22 mouse cellular contexts compared by ENCODE assay signal in genomic region chr3:41031286-41032210, GRCm38 (mm10). TPM values are rescaled to one million over a fixed set of nuclear protein-coding genes. Genes with fewer than 3 reads are reported as not detected.
DNase-seq lines count a peak whose midpoint lies in the region; ATAC-seq and TF ChIP-seq lines count a peak whose summit lies in the region.
"Had no signal": no experiment of that assay in that cellular context is flagged by ENCODE, and none has a peak within 500 bp of the region (broad histone marks: within the 10 kb centered on the region; RNA-seq: fewer than 3 reads in every experiment).

No protein-coding gene starts in this region.

- peak overlapping the region; percentile 26; the same call in 1 of the 2 replicates for H3K27ac ChIP-seq in liver, adult 2 months (replicated peaks; ENCODE audit: insufficient read depth, low read depth, low read length)
- H3K27ac ChIP-seq in liver, embryonic 11.5 days (ENCODE audit: low read depth, low read length) = no peak overlapping the region
- H3K27ac ChIP-seq: embryonic facial prominence, embryonic 10.5 days; forebrain, embryonic 10.5 days; hindbrain, embryonic 15.5 days had no signal

- DNase-seq in liver, adult 2 months (ENCODE audit: extremely low read depth, low read depth, low spot score) = peak; percentile 86
- DNase-seq in liver, embryonic 11.5 days (ENCODE audit: low spot score) = no peak
- DNase-seq in 3T3-L1 (ENCODE audit: low read depth, low spot score) = peak; percentile 77
- peak; percentile 35 for DNase-seq in fibroblast of lung, adult 2 months (ENCODE audit: low read depth)
- DNase-seq in kidney, adult 11 months = no peak
- no peak for DNase-seq in thymus, postnatal 14 days
- DNase-seq: adrenal gland, postnatal 14 days; B cell, adult 2 months; cerebellum, adult 11-12 months; cerebellum, adult 9-10 months; cerebellum, postnatal 25 days; gastrocnemius, postnatal 36 days; heart, adult 18-20 months; heart, postnatal 36 days had no signal

- H3K4me2 ChIP-seq in liver, embryonic 11.5 days = no peak overlapping the region
- H3K4me2 ChIP-seq: heart, embryonic 12.5 days; hindbrain, embryonic 15.5 days had no signal

- no peak for TF ChIP-seq CTCF in liver, adult 2 months (IDR thresholded peaks at IDR 0.05; ENCODE audit: low read depth, low read length)

- no peak overlapping the region for H3K9ac ChIP-seq in liver, adult 2 months (ENCODE audit: low read depth, low read length)
- no peak overlapping the region for H3K9ac ChIP-seq in liver, embryonic 11.5 days (ENCODE audit: low read depth, low read length)
- H3K9ac ChIP-seq: heart, embryonic 12.5 days; hindbrain, embryonic 15.5 days had no signal

- no peak for ATAC-seq in liver, embryonic 11.5 days (replicated peaks; ENCODE audit: low FRiP score)
- peak; percentile 32 for ATAC-seq in CD4-positive, CD25-positive, alpha-beta regulatory T cell, adult 4 months
- ATAC-seq: activated CD4-positive, CD25-positive, alpha-beta regulatory T cell, adult 4 months; forebrain, embryonic 14.5 days; intestine, embryonic 16.5 days had no signal

- H3K9me3 ChIP-seq in liver, embryonic 11.5 days (ENCODE audit: control insufficient read depth, low read length) = no peaks in the 10 kb centered on the region
- H3K9me3 ChIP-seq: embryonic facial prominence, embryonic 10.5 days; forebrain, embryonic 10.5 days; heart, embryonic 12.5 days; hindbrain, embryonic 15.5 days had no signal

- WGBS in liver, adult 2 months = 42% methylated on average over 12 of the region's 12 CpGs
- WGBS in liver, embryonic 11.5 days = 72% methylated on average over 12 of the region's 12 CpGs

- H3K4me1 ChIP-seq in liver, adult 2 months (ENCODE audit: control insufficient read depth, insufficient read depth, low read length) = peaks cover 10% of the 10 kb centered on the region
- H3K4me1 ChIP-seq in liver, embryonic 11.5 days (replicated peaks; ENCODE audit: control insufficient read depth, insufficient read depth, low read length) = no peaks in the 10 kb centered on the region
- H3K4me1 ChIP-seq: embryonic facial prominence, embryonic 10.5 days; forebrain, embryonic 10.5 days; heart, embryonic 12.5 days; hindbrain, embryonic 15.5 days had no signal

- no peaks in the 10 kb centered on the region for H3K27me3 ChIP-seq in liver, adult 2 months (ENCODE audit: control insufficient read depth, insufficient read depth, low read length)
- H3K27me3 ChIP-seq in liver, embryonic 11.5 days (replicated peaks; ENCODE audit: control insufficient read depth, insufficient read depth, low read length) = no peaks in the 10 kb centered on the region
- H3K27me3 ChIP-seq: heart, embryonic 12.5 days; hindbrain, embryonic 15.5 days had no signal

- TF ChIP-seq POLR2A in liver, adult 2 months (IDR thresholded peaks at IDR 0.05; ENCODE audit: extremely low read depth, insufficient read depth, low read length) = no peak

- H3K79me2 ChIP-seq in liver, adult 2 months (ENCODE audit: control insufficient read depth, insufficient read depth, low read length) = no peaks in the 10 kb centered on the region

- no peak overlapping the region for H3K4me3 ChIP-seq in liver, adult 2 months (ENCODE audit: insufficient read depth, low read depth, low read length)
- no peak overlapping the region for H3K4me3 ChIP-seq in liver, embryonic 11.5 days (ENCODE audit: low read depth, low read length)
- H3K4me3 ChIP-seq: embryonic facial prominence, embryonic 10.5 days; forebrain, embryonic 10.5 days; heart, embryonic 12.5 days; hindbrain, embryonic 15.5 days had no signal

- H3K36me3 ChIP-seq in liver, adult 2 months (ENCODE audit: control insufficient read depth, insufficient read depth, low read length) = 0 out of 2 replicates have a peak, but pooled peaks cover 4% of the 10 kb centered on the region
- no peaks in the 10 kb centered on the region for H3K36me3 ChIP-seq in liver, embryonic 11.5 days (ENCODE audit: control insufficient read depth, insufficient read depth, low read length)
- H3K36me3 ChIP-seq: embryonic facial prominence, embryonic 10.5 days; forebrain, embryonic 10.5 days; heart, embryonic 12.5 days; hindbrain, embryonic 15.5 days had no signal

RNA-seq across cellular contexts. Expression of gene Pgrmc2, which starts 51.3 kb away (rescaled TPM):
- total RNA-seq in liver, adult 2 months (2014; rRNA removed) = 18.3 and 21.2 TPM in 2 replicates
- polyA plus RNA-seq in liver, adult 2 months (2012; rRNA removed) = 19.9 and 24.5 TPM in 2 replicates
- 28.3 and 29.4 TPM in 2 replicates for polyA plus RNA-seq in liver, embryonic 11.5 days (2014; fragmentation: Nextera tagmentation; extraction: Ambion mirVana)
- polyA plus RNA-seq in CD4-positive, CD25-positive, alpha-beta regulatory T cell, adult 4 months (2017; shearing (Covaris generic)) = 1 to 10 TPM; 3.2 to 4.1 TPM

Comparison
In these comparisons a context has a peak if more than half of its experiments do, and no peak if none do; other contexts are left out.
1. DNase-seq: peak in liver, adult 2 months (single experiment), 3T3-L1 (single experiment) and fibroblast of lung, adult 2 months (single experiment); none in liver, embryonic 11.5 days (single experiment), kidney, adult 11 months (single experiment) and thymus, postnatal 14 days (single experiment).